Mouse (Mus musculus) kidney, postnatal 0 days (tissue): Measurements from ENCODE around the gene Rnf126. TPM values are rescaled to one million over a fixed set of nuclear protein-coding genes. Genes with fewer than 3 reads are reported as not detected.

Experiments used
- ATAC-seq: fragments of 200-750 bp; cut with Nextera tagmentation; replicated peaks from 2 replicates; pipeline ENCODE4 v1.8.0; 2017; ENCODE audit warnings: low read depth, moderate number of reproducible peaks, moderate TSS enrichment, moderate library complexity; ENCODE audit not compliant: low FRiP score
- DNase-seq: peaks from one replicate; pipeline ENCODE4 v3.0.0-alpha.2; 2016; ENCODE audit warnings: low spot score
- H3K27ac ChIP-seq: fragments of 300-500 bp; sonication (generic); 2 replicates; pipeline ENCODE4 v1.5.1; 2014; ENCODE audit warnings: mild to moderate bottlenecking
- H3K27me3 ChIP-seq: fragments of 300-500 bp; sonication (generic); 2 replicates; pipeline ENCODE4 v1.6.1; 2014; ENCODE audit warnings: low read length, mixed read lengths; ENCODE audit not compliant: insufficient read depth
- H3K36me3 ChIP-seq: fragments of 300-500 bp; sonication (generic); 2 replicates; pipeline ENCODE4 v1.6.1; 2014; ENCODE audit warnings: low read length, mixed read lengths; ENCODE audit not compliant: insufficient read depth
- H3K4me1 ChIP-seq: fragments of 300-500 bp; sonication (generic); replicated peaks from 2 replicates; pipeline ENCODE4 v1.6.1; 2014; ENCODE audit warnings: antibody characterized with exemption, low read length, mixed read lengths; ENCODE audit not compliant: insufficient read depth
- H3K4me2 ChIP-seq: fragments of 300-500 bp; sonication (generic); 2 replicates; pipeline ENCODE4 v1.6.1; 2014; ENCODE audit warnings: mild to moderate bottlenecking, low read length, moderate library complexity, mixed read lengths
- H3K4me3 ChIP-seq: fragments of 300-500 bp; sonication (generic); replicated peaks from 2 replicates; pipeline ENCODE4 v1.5.1; 2014; ENCODE audit warnings: low read depth, low read length
- H3K9ac ChIP-seq: fragments of 300-500 bp; sonication (generic); 2 replicates; pipeline ENCODE4 v1.6.1; 2014; ENCODE audit warnings: low read depth, low read length
- H3K9me3 ChIP-seq: fragments of 300-500 bp; sonication (generic); replicated peaks from 2 replicates; pipeline ENCODE4 v1.6.1; 2016; ENCODE audit warnings: low read length, inconsistent platforms, mixed read lengths
- CTCF ChIP-seq: IDR thresholded peaks from 2 replicates; pipeline ENCODE4 v1.5.1; 2016; ENCODE audit warnings: antibody characterized with exemption, low read depth, mild to moderate bottlenecking, moderate library complexity
- WGBS: fragments of 180-500 bp; shearing (Covaris S2); extraction: QIAGEN DNeasy Blood & Tissue Kit; methylation state at CpG from one replicate; pipeline ENCODE4 v1.1.7; 2014; 5-methylcytosine and 5-hydroxymethylcytosine counted together
- polyA plus RNA-seq: library from polyadenylated mRNA; unstranded; fragments of >200 nt; fragmentation: Nextera tagmentation; extraction: Ambion mirVana; gene quantifications from 2 replicates; pipeline ENCODE4 v1.2.1, GENCODE M21; 2015

The Rnf126 gene
- polyA plus RNA-seq = 74.5 and 82.4 TPM in 2 replicates

DNA sequence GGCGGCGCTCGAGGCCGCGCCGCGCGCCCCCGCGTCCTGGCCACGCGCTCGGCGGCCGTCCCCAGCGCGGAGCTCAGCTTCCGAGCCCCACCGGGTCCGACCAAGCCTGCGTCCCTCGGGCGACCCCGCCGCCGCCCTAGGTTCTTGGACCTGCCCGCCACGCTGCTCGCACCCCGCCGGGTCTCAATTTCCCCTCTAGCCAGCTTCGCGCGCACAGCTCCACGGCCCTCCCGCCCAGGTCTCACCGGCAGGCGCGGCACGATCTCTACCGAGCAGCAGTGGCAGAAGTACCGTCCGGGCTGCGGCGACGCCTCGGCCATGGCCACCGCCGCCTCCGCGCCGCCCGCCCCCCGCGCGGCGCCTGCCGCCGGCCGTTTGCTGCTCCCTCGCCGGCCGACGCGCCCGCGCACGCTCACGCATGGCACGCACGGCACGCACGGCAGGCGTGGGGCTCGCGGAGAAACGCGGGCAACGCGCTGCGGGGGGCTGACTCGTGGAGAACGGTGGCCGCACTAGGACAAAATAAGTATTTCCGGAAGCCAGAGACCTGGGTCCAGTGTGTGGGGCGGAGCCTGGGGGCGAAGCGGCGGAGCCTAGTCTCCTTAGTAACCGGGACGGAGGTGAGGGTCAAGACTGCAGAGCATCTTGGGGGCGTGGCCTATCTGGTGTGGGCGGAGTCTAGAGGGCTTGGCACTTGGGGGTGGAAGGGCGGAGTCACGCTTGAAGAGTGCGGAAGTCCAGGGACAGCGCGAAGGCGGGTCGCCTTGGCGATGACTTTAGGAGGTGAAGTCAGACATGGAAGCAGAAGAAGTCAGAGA, at the start of gene Rnf126:
TSS of gene Rnf126 (minus strand) at position 445 of the 818 bp plus-strand sequence.
- ATAC-seq (peak; percentile 91), DNase-seq (peak; percentile 99)
- Histone ChIP-seq H3K27me3 (no peaks in the 10 kb centered on the region), H3K9me3 (no peaks in the 10 kb centered on the region), H3K4me2 (peak within 1 kb of the TSS; percentile 92), H3K27ac (peak within 1 kb of the TSS; percentile 94), H3K36me3 (peaks cover 6% of the 10 kb centered on the region; the same call in 1 of the 2 replicates), H3K9ac (peak within 1 kb of the TSS; percentile 94), H3K4me3 (peak within 1 kb of the TSS; percentile 79), H3K4me1 (peaks cover 20% of the 10 kb centered on the region)
- TF ChIP-seq CTCF = no peak
- under 1% methylated on average over 76 of the region's 101 CpGs for WGBS

DNA sequence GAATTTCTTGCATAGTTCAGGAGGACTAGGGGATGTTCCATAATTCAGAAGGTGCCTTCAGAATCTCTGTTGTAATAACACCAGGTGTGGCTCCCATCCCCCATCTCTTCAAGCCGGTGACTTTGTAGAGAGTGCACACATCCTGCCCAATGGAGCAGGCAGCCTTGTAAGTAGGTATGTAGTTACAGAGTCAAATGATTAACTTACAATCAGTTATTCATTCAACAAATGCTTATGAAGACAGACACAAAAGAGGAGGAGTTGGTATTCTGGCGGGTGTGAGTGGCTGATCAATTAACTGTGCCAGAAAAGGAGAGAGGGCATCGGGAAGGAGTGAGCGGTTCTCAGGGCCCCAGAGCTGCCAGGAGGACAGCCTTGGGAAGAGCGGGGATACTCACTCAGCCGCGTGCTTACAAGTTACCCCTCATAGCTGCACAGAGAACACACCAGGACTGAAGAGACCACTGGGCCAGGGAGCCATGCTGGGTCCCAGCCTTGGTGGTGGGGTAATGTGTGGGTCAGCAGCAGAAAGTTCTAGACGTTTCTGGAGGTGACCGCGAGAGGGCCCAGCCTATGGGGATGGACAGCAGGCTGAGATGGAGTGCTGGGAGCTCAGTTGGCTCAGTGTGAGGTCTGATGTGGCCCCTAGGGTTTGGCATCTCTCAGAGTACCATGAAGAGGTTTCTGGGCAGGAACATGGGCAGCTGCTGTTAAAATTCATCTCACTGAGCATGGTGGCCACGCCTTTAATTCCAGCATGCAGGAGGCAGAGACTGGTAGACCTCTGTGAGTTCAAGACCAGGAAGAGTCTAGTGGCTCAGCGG, 49.1 kb upstream of the Rnf126 start:
- H3K4me2 ChIP-seq = 0 out of 2 replicates have a peak overlapping the region, but pooled peaks have one; percentile 13

DNA sequence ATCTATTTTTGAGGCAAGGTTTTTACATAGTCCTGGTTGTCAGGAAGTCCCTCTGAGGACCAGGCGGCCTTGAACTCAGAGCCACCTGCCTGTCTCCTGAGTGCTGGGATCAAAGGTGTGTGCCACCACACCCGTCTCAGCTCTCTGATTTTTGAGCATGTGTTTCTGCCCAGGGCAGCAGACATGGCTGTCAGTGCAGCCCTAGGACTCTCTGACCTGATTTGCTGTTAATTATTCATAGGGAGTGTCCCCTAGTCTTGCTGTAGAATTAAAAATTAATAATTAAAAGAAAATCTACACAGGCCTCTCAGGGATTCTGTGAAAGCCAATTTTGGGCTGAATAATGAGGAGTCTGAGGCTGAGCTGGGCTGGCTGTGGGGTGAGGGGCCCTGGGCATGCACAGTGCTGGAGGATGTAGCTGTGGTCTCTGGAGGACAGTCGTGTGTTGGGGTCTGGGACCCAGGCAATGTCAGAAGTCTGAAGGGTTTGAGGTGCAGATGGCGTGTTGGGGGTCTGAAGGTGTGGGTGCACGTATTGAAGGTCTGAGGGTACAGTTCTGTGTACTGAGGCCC, 47.6 kb upstream of the Rnf126 start:
- ATAC-seq (peak; percentile 73), DNase-seq (peak; percentile 38)
- 66% methylated on average over 5 of the region's 5 CpGs for WGBS
- no peaks in the 10 kb centered on the region for H3K27me3 ChIP-seq
- no peaks in the 10 kb centered on the region for H3K9me3 ChIP-seq
- peak overlapping the region; percentile 26; the same call in 1 of the 2 replicates for H3K4me2 ChIP-seq
- no peak overlapping the region for H3K9ac ChIP-seq
- 0 out of 2 replicates have a peak, but pooled peaks cover 5% of the 10 kb centered on the region for H3K4me1 ChIP-seq
- TF ChIP-seq CTCF = no peak
- peaks cover 23% of the 10 kb centered on the region for H3K36me3 ChIP-seq
- H3K27ac ChIP-seq = peak overlapping the region; percentile 92
- H3K4me3 ChIP-seq = no peak overlapping the region

More for the DNA sequence above, 49.1 kb upstream of the Rnf126 start:
- TF ChIP-seq CTCF = no peak
- H3K9ac ChIP-seq = 0 out of 2 replicates have a peak overlapping the region, but pooled peaks have one; percentile 8
- peak overlapping the region; percentile 92 for H3K27ac ChIP-seq
- WGBS = 67% methylated on average over 12 of the region's 12 CpGs
- 0 out of 2 replicates have a peak, but pooled peaks cover 10% of the 10 kb centered on the region for H3K4me1 ChIP-seq
- peak; percentile 68 for ATAC-seq
- peaks cover 22% of the 10 kb centered on the region; the same call in 1 of the 2 replicates for H3K36me3 ChIP-seq
- H3K27me3 ChIP-seq = no peaks in the 10 kb centered on the region
- peak; percentile 69 for DNase-seq
- H3K9me3 ChIP-seq = no peaks in the 10 kb centered on the region
- no peak overlapping the region for H3K4me3 ChIP-seq

DNA sequence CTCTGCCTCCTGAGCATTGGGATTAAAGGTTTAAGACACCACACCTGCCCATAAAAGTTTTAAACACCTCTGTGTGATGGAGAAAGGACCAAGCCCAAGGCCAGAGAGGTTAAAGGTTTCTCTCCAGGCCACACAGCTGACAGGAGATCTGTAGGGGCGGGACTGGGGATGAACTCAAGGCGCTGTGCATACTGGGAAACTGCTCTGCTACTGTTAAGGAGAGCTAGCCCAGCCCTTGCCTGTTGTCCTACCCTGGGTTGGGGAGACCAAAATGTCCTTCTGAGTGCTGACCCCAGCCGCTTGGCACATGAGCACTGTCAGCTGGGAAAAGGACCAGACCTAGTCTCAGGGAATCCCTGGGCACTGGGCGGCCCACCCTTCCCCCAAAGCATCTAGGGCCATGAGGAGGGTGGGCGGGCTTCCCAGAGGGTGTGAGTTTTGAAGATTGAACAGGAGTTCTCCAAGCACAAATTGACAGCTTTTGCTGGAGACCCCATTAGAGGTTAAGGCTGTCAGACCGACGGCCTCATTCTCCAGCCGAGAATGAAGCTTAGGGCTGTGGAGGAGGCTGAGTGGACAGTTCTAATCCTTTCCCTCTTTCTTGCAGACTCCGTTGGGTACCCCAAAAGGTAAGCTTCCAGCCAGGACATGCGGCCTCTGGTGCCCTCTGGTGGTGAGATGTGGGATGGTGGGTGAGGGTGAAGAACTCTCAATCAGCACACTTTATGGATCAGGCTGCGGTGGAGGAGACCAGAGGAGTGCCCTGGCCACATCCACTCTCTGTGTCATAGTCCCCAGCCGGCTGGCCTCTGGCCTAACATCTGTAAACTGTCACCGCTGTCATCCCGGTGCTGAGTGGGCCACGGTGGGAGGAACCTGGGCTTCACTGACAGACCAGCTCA, 45.2 kb upstream of the Rnf126 start:
- DNase-seq = peak; percentile 79
- Histone ChIP-seq H3K4me3 (no peak overlapping the region), H3K4me1 (peaks cover 7% of the 10 kb centered on the region; the same call in 1 of the 2 replicates), H3K36me3 (peaks cover 23% of the 10 kb centered on the region), H3K27me3 (no peaks in the 10 kb centered on the region), H3K9me3 (no peaks in the 10 kb centered on the region), H3K4me2 (no peak overlapping the region), H3K9ac (no peak overlapping the region), H3K27ac (no peak overlapping the region)
- ATAC-seq = peak; percentile 12; the same call in 1 of the 2 replicates
- peak; percentile 99 for TF ChIP-seq CTCF
- WGBS = 31% methylated on average over 15 of the region's 15 CpGs

DNA sequence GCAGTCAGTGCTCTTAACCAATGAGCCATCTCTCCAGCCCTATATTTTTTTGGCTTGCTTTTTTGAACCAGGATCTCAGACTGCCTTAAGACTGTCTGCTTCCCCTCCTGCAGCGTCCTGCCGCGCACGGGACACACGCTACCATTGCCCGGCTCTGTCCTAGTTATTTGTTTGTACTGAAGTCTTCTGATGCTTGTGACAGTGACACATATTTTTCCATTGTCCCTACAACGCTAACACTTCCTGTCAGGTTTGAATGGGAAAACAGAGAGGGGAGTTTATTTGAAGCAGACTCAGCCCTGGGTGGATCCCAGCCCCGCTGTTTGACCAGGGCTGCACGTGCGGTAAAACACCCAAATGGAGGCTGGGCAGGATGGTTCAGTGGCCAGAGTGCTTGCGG, 42.0 kb upstream of the Rnf126 start:
- Histone ChIP-seq H3K4me3 (no peak overlapping the region), H3K27ac (peak overlapping the region; percentile 69; the same call in 1 of the 2 replicates), H3K36me3 (peaks cover 19% of the 10 kb centered on the region), H3K27me3 (no peaks in the 10 kb centered on the region), H3K4me2 (no peak overlapping the region), H3K9me3 (no peaks in the 10 kb centered on the region), H3K9ac (no peak overlapping the region), H3K4me1 (peaks cover 22% of the 10 kb centered on the region)
- 82% methylated on average over 11 of the region's 11 CpGs for WGBS
- TF ChIP-seq CTCF = no peak
- DNase-seq (peak; percentile 37), ATAC-seq (no peak)
